Mouse (Mus musculus) stomach, embryonic 16.5 days (tissue): ENCODE data around the gene Xpo4. TPM values are rescaled to one million over a fixed set of nuclear protein-coding genes. Genes with fewer than 3 reads are reported as not detected.

Source experiments
- ATAC-seq: fragments of 200-750 bp; cut with Nextera tagmentation; 2 replicates; pipeline ENCODE4 v1.8.0; 2017; ENCODE audit warnings: moderate number of reproducible peaks, moderate TSS enrichment; ENCODE audit not compliant: insufficient read depth, low FRiP score
- H3K27ac ChIP-seq: fragments of 300-500 bp; sonication (generic); 2 replicates; pipeline ENCODE4 v1.5.1; 2014; ENCODE audit warnings: low read length
- H3K27me3 ChIP-seq: fragments of 300-500 bp; sonication (generic); 2 replicates; pipeline ENCODE4 v1.6.1; 2014; ENCODE audit warnings: low read length, control low read depth, mixed read lengths; ENCODE audit not compliant: control insufficient read depth, insufficient read depth
- H3K36me3 ChIP-seq: fragments of 300-500 bp; sonication (generic); 2 replicates; pipeline ENCODE4 v1.6.1; 2014; ENCODE audit warnings: low read length; ENCODE audit not compliant: control insufficient read depth, insufficient read depth
- H3K4me1 ChIP-seq: fragments of 300-500 bp; sonication (generic); 2 replicates; pipeline ENCODE4 v1.6.1; 2014; ENCODE audit warnings: low read length, control low read depth, mixed read lengths; ENCODE audit not compliant: control insufficient read depth, insufficient read depth
- H3K4me2 ChIP-seq: fragments of 300-500 bp; sonication (generic); 2 replicates; pipeline ENCODE4 v1.6.1; 2014; ENCODE audit warnings: low read depth, low read length, mixed read lengths
- H3K4me3 ChIP-seq: fragments of 300-500 bp; sonication (generic); replicated peaks from 2 replicates; pipeline ENCODE4 v1.5.1; 2014; ENCODE audit warnings: mild to moderate bottlenecking, low read length
- H3K9ac ChIP-seq: fragments of 300-500 bp; sonication (generic); 2 replicates; pipeline ENCODE4 v1.6.1; 2014; ENCODE audit warnings: low read length
- H3K9me3 ChIP-seq: fragments of 300-500 bp; sonication (generic); replicated peaks from 2 replicates; pipeline ENCODE4 v1.6.1; 2016; ENCODE audit warnings: low read length, control low read depth; ENCODE audit not compliant: control insufficient read depth
- WGBS: fragments of 180-500 bp; shearing (Covaris S2); extraction: QIAGEN DNeasy Blood & Tissue Kit; methylation state at CpG from one replicate; pipeline ENCODE4 v1.1.7; 2014; 5-methylcytosine and 5-hydroxymethylcytosine counted together
- polyA plus RNA-seq: library from polyadenylated mRNA; unstranded; fragments of >200 nt; fragmentation: Nextera tagmentation; extraction: Ambion mirVana; gene quantifications from 2 replicates; pipeline ENCODE4 v1.2.1, GENCODE M21; 2015

Xpo4 gene
- polyA plus RNA-seq, 1 experiment from 2014 or later = 18.6 TPM

- 50% methylated on average over 3 of the region's 3 CpGs for WGBS
- H3K36me3 ChIP-seq = no peaks in the 10 kb centered on the region
- H3K27ac ChIP-seq = no peak overlapping the region
- H3K9ac ChIP-seq = no peak overlapping the region
- no peaks in the 10 kb centered on the region for H3K27me3 ChIP-seq
- H3K9me3 ChIP-seq = no peaks in the 10 kb centered on the region
- no peak overlapping the region for H3K4me2 ChIP-seq
- ATAC-seq = no peak
- no peak overlapping the region for H3K4me3 ChIP-seq
- peaks cover 36% of the 10 kb centered on the region for H3K4me1 ChIP-seq
Observed at GRCm38 (mm10) chr14:57533214-57533613, 132.0 kb downstream of the Xpo4 start.

- Histone ChIP-seq H3K27ac (no peak overlapping the region), H3K9me3 (no peaks in the 10 kb centered on the region), H3K4me3 (no peak overlapping the region), H3K4me1 (peaks cover 29% of the 10 kb centered on the region), H3K27me3 (no peaks in the 10 kb centered on the region), H3K4me2 (no peak overlapping the region), H3K36me3 (no peaks in the 10 kb centered on the region), H3K9ac (no peak overlapping the region)
- ATAC-seq = no peak
- 84% methylated on average over 3 of the region's 3 CpGs for WGBS
Observed at GRCm38 (mm10) chr14:57532577-57532976, 132.7 kb downstream of the Xpo4 start.

- H3K27ac ChIP-seq = no peak overlapping the region
- WGBS = 66% methylated on average over 5 of the region's 5 CpGs
Observed at GRCm38 (mm10) chr14:57529786-57530515, 135.3 kb downstream of the Xpo4 start.

GRCm38 (mm10) chr14:57529086-57529785 is 136.0 kb downstream of the Xpo4 start:
- no peak overlapping the region for H3K4me2 ChIP-seq
- no peaks in the 10 kb centered on the region for H3K27me3 ChIP-seq
- H3K4me1 ChIP-seq = peaks cover 8% of the 10 kb centered on the region
- H3K27ac ChIP-seq = no peak overlapping the region
- H3K4me3 ChIP-seq = no peak overlapping the region
- no peaks in the 10 kb centered on the region for H3K36me3 ChIP-seq
- H3K9ac ChIP-seq = no peak overlapping the region
- no peak for ATAC-seq
- no peaks in the 10 kb centered on the region for H3K9me3 ChIP-seq
- WGBS = 54% methylated on average over 10 of the region's 10 CpGs

More at GRCm38 (mm10) chr14:57529786-57530515, 135.3 kb downstream of the Xpo4 start:
- ATAC-seq = no peak
- Histone ChIP-seq H3K4me2 (no peak overlapping the region), H3K4me1 (peaks cover 15% of the 10 kb centered on the region), H3K9me3 (no peaks in the 10 kb centered on the region), H3K4me3 (no peak overlapping the region), H3K27me3 (no peaks in the 10 kb centered on the region), H3K36me3 (no peaks in the 10 kb centered on the region), H3K9ac (no peak overlapping the region)

- Histone ChIP-seq H3K36me3 (no peaks in the 10 kb centered on the region), H3K4me3 (no peak overlapping the region), H3K27me3 (no peaks in the 10 kb centered on the region), H3K9me3 (no peaks in the 10 kb centered on the region), H3K4me2 (no peak overlapping the region), H3K27ac (no peak overlapping the region), H3K4me1 (peaks cover 3% of the 10 kb centered on the region; the same call in 1 of the 2 replicates), H3K9ac (no peak overlapping the region)
- 41% methylated on average over 2 of the region's 2 CpGs for WGBS
- ATAC-seq = no peak
Observed at GRCm38 (mm10) chr14:57527598-57527997, 137.6 kb downstream of the Xpo4 start.

Other genes with a start within 250 kb of the Xpo4 start
- 8.2 and 12.2 TPM in 2 replicates for gene Ift88, start 241.4 kb downstream of the Xpo4 start, polyA plus RNA-seq
- 2.7 and 3.2 TPM in 2 replicates for gene Il17d, start 140.7 kb downstream of the Xpo4 start, polyA plus RNA-seq
- 75.3 and 77.5 TPM in 2 replicates for gene Eef1akmt1, start 93.8 kb downstream of the Xpo4 start, polyA plus RNA-seq
- not detected in 2 replicates for gene Gm49361, start 80.7 kb upstream of the Xpo4 start, polyA plus RNA-seq
- gene Lats2, start 93.0 kb upstream of the Xpo4 start, polyA plus RNA-seq = 15.1 and 15.8 TPM in 2 replicates
- 24.8 and 27.4 TPM in 2 replicates for gene Sap18, start 132.8 kb upstream of the Xpo4 start, polyA plus RNA-seq
- 27.7 and 28.0 TPM in 2 replicates for gene Ska3, start 160.8 kb upstream of the Xpo4 start, polyA plus RNA-seq
- gene Mrpl57, start 160.8 kb upstream of the Xpo4 start, polyA plus RNA-seq = 157 and 167 TPM in 2 replicates
- gene Zdhhc20, start 224.8 kb upstream of the Xpo4 start, polyA plus RNA-seq = 68.6 and 71.2 TPM in 2 replicates